Mouse (Mus musculus): Measurements from ENCODE around the gene Dimt1. TPM values are rescaled to one million over a fixed set of nuclear protein-coding genes. Genes with fewer than 3 reads are reported as not detected.
A peak's percentile ranks its signal among the peaks of the same experiment; 100 is the strongest.

The Dimt1 gene
- polyA plus RNA-seq, 1 experiment from 2014 or later: 28.8 TPM

GRCm38 (mm10) chr13:106936256-106937137, 10.4 kb upstream of the Dimt1 start, which contains the start of gene Ipo11:
Ipo11 (minus strand) TSS chr13:106936958.
- under 1% methylated on average over 84 of the region's 84 CpGs for WGBS
- ATAC-seq (ENCODE audit: extremely low read depth, insufficient number of reproducible peaks, low FRiP score, low TSS enrichment): peak; percentile 89
- peak within 1 kb of the TSS; percentile 89 for H3K4me3 ChIP-seq

DNA sequence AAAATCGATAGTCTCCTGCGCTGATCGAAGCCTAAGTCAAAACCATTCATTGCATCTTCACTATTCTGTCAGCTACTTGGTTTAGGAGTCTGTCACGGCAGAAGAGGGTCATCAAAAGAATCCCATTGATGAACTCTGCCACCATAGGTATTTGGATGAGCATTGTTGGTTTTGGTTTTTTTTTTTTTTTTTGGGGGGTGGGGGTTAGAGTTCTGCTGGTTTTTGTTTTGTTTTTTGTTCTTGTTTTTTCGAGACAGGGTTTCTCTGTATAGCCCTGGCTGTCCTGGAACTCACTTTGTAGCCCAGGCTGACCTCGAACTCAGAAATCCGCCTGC, 9.8 kb upstream of the Dimt1 start:
- peak overlapping the region; percentile 84 for H3K4me2 ChIP-seq
- peak overlapping the region; percentile 94; the same call in 1 of the 2 replicates for H3K9ac ChIP-seq
- no peak overlapping the region for H3K27ac ChIP-seq (replicated peaks)
- ATAC-seq (ENCODE audit: extremely low read depth, insufficient number of reproducible peaks, low FRiP score, low TSS enrichment): no peak
- H3K9me3 ChIP-seq: no peaks in the 10 kb centered on the region; the same call in 1 of the 2 replicates
- H3K27me3 ChIP-seq (replicated peaks): no peaks in the 10 kb centered on the region
- peak overlapping the region; percentile 89 for H3K4me3 ChIP-seq
- WGBS: 26% methylated on average over 7 of the region's 7 CpGs
- H3K36me3 ChIP-seq: no peaks in the 10 kb centered on the region
- peaks cover 21% of the 10 kb centered on the region for H3K4me1 ChIP-seq

More at GRCm38 (mm10) chr13:106936256-106937137, 10.4 kb upstream of the Dimt1 start, which contains the start of gene Ipo11:
- H3K27ac ChIP-seq (replicated peaks): peak within 1 kb of the TSS; percentile 89
- peak within 1 kb of the TSS; percentile 94 for H3K9ac ChIP-seq
- no peaks in the 10 kb centered on the region for H3K27me3 ChIP-seq (replicated peaks)
- H3K9me3 ChIP-seq: no peaks in the 10 kb centered on the region; the same call in 1 of the 2 replicates
- H3K4me1 ChIP-seq: peaks cover 21% of the 10 kb centered on the region
- H3K36me3 ChIP-seq: no peaks in the 10 kb centered on the region
- peak within 1 kb of the TSS; percentile 84 for H3K4me2 ChIP-seq

DNA sequence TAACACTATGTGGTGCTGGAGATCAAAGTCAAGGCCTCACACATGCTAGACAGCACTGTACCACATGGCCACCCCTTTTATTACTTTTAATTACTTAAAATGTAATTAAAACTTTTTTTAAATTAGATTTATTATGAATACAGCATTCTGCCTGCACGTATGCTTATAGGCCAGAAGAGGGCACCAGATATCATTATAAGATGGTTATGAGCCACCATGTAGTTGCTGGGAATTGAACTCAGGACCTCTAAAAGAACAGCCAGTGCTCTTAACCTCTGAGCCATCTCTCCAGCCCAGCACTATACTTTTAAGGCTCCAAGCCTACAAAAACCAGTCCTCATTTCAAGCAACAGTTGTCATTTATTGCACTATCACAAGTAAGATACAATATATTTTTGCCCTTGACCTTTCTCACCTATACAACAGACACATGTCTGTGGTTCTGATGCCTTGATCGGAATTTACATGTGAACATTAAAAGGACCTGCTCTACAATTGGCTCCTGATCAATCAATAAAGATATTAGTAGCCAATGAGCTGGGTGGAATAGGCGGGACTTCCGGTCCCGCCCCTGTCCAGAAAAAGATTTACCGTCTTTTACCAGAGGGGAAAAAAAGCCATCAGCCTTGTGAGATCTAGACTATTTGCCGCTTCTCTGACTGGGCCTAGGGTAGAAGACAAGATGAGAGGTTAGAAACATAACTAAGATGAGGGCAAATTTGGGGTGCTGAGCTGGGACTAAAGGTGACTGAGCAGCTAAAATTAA, 5.5 kb upstream of the Dimt1 start:
- Histone ChIP-seq H3K4me3 (no peak overlapping the region; the same call in 1 of the 2 replicates), H3K4me2 (peak overlapping the region; percentile 40), H3K9me3 (no peaks in the 10 kb centered on the region; the same call in 1 of the 2 replicates), H3K27me3 (replicated peaks) (no peaks in the 10 kb centered on the region), H3K4me1 (peaks cover 4% of the 10 kb centered on the region; the same call in 1 of the 2 replicates), H3K9ac (no peak overlapping the region), H3K27ac (replicated peaks) (no peak overlapping the region), H3K36me3 (no peaks in the 10 kb centered on the region)
- 19% methylated on average over 7 of the region's 7 CpGs for WGBS
- no peak for ATAC-seq (ENCODE audit: extremely low read depth, insufficient number of reproducible peaks, low FRiP score, low TSS enrichment)

DNA sequence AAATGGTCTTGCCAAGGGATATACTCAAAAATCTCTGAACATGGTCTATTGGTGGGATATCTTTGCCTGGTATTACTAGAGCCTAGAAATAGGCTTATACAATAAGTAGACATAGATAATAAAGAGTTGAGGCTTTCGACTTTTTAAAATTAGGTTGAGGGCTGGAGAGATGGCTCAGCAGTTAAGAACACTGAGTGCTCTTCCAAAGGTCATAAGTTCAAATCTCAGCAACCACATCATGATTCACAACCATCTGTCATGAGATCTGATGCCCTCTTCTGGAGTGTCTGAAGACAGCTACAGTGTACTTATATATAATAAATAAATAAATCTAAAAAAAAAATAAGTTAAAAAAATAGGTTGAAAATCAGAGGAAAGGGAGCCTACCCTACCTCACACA, 4.2 kb upstream of the Dimt1 start:
- no peaks in the 10 kb centered on the region; the same call in 1 of the 2 replicates for H3K9me3 ChIP-seq
- H3K27ac ChIP-seq (replicated peaks): no peak overlapping the region
- H3K27me3 ChIP-seq (replicated peaks): no peaks in the 10 kb centered on the region
- peaks cover 3% of the 10 kb centered on the region for H3K4me1 ChIP-seq
- H3K4me2 ChIP-seq: no peak overlapping the region
- H3K36me3 ChIP-seq: no peaks in the 10 kb centered on the region
- WGBS: 76% methylated on average over 1 of the region's 1 CpGs
- no peak overlapping the region for H3K4me3 ChIP-seq
- no peak overlapping the region for H3K9ac ChIP-seq
- ATAC-seq (ENCODE audit: extremely low read depth, insufficient number of reproducible peaks, low FRiP score, low TSS enrichment): no peak

DNA sequence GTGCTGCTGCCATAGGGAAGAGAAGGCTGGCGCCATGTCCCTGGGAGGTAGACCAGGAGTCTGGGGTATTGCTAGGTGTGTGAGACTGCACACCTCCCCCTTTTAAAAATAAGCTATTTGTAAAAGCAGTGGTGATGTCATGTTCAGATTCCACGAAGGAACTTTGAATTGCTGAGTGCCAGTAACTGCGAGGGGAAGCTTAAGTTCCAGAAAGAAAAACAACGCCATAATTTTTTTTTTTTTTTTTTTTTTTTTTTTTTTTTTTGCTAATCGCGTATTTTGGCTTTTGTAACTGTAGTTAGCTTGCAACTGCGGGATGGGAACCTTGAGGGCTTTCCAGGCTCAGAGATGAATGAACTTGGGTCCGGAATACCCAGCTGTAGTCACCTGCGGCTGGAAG, 1.4 kb upstream of the Dimt1 start:
- Histone ChIP-seq H3K4me1 (peaks cover 17% of the 10 kb centered on the region), H3K4me2 (no peak overlapping the region), H3K9ac (no peak overlapping the region), H3K4me3 (no peak overlapping the region), H3K27ac (replicated peaks) (no peak overlapping the region), H3K27me3 (replicated peaks) (no peaks in the 10 kb centered on the region), H3K9me3 (no peaks in the 10 kb centered on the region; the same call in 1 of the 2 replicates), H3K36me3 (peaks cover 16% of the 10 kb centered on the region)
- ATAC-seq (ENCODE audit: extremely low read depth, insufficient number of reproducible peaks, low FRiP score, low TSS enrichment): no peak
- WGBS: 83% methylated on average over 9 of the region's 9 CpGs

- H3K4me1 ChIP-seq: peaks cover 17% of the 10 kb centered on the region
- ATAC-seq (ENCODE audit: extremely low read depth, insufficient number of reproducible peaks, low FRiP score, low TSS enrichment): no peak
- peaks cover 37% of the 10 kb centered on the region for H3K36me3 ChIP-seq
- H3K4me3 ChIP-seq: peak overlapping the region; percentile 82
- peak overlapping the region; percentile 80 for H3K4me2 ChIP-seq
- no peaks in the 10 kb centered on the region for H3K27me3 ChIP-seq (replicated peaks)
- 4% methylated on average over 6 of the region's 6 CpGs for WGBS
- peak overlapping the region; percentile 86; the same call in 1 of the 2 replicates for H3K27ac ChIP-seq (replicated peaks)
- peak overlapping the region; percentile 91 for H3K9ac ChIP-seq
- no peaks in the 10 kb centered on the region for H3K9me3 ChIP-seq
Observed at GRCm38 (mm10) chr13:106947583-106947982, 656 bp downstream of the Dimt1 start.

GRCm38 (mm10) chr13:106954880-106955279, 8.0 kb downstream of the Dimt1 start:
- peak overlapping the region; percentile 59; the same call in 1 of the 2 replicates for H3K9ac ChIP-seq
- H3K4me3 ChIP-seq: no peak overlapping the region
- ATAC-seq (ENCODE audit: extremely low read depth, insufficient number of reproducible peaks, low FRiP score, low TSS enrichment): no peak
- H3K9me3 ChIP-seq: no peaks in the 10 kb centered on the region
- peak overlapping the region; percentile 83 for H3K27ac ChIP-seq (replicated peaks)
- peaks cover 79% of the 10 kb centered on the region for H3K36me3 ChIP-seq
- H3K27me3 ChIP-seq (replicated peaks): no peaks in the 10 kb centered on the region
- no peak overlapping the region for H3K4me2 ChIP-seq
- 69% methylated on average over 3 of the region's 3 CpGs for WGBS
- H3K4me1 ChIP-seq: peaks cover 8% of the 10 kb centered on the region

DNA sequence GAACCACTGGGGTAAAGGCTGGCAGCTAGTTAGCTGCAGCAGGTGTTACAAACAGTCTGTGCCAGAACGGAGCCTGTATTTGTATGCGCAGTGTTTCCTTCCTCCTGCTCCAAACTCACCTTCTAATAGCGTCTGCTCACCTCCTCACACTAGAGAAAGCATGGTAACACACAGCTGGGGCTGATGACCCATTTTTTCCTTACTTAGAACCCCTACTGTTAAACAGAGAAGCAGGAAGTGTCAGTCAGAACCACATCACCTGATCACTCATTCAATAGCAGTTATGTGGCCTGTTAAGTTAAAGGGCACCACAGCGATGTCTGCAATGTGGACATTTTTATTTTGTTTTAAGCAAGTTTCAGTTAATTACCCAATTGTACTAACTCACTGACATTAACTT, 10.6 kb downstream of the Dimt1 start:
- Histone ChIP-seq H3K27ac (replicated peaks) (no peak overlapping the region), H3K4me2 (no peak overlapping the region), H3K4me3 (no peak overlapping the region), H3K9me3 (no peaks in the 10 kb centered on the region), H3K36me3 (peaks cover 74% of the 10 kb centered on the region), H3K4me1 (peaks cover 8% of the 10 kb centered on the region), H3K9ac (no peak overlapping the region), H3K27me3 (replicated peaks) (no peaks in the 10 kb centered on the region)
- 81% methylated on average over 4 of the region's 4 CpGs for WGBS
- no peak for ATAC-seq (ENCODE audit: extremely low read depth, insufficient number of reproducible peaks, low FRiP score, low TSS enrichment)

GRCm38 (mm10) chr13:106958286-106958685, 11.4 kb downstream of the Dimt1 start:
- Histone ChIP-seq H3K4me1 (peaks cover 8% of the 10 kb centered on the region), H3K27me3 (replicated peaks) (no peaks in the 10 kb centered on the region), H3K27ac (replicated peaks) (no peak overlapping the region), H3K4me3 (no peak overlapping the region), H3K36me3 (peaks cover 74% of the 10 kb centered on the region), H3K4me2 (no peak overlapping the region), H3K9ac (no peak overlapping the region), H3K9me3 (no peaks in the 10 kb centered on the region)
- WGBS: 86% methylated on average over 3 of the region's 3 CpGs
- no peak for ATAC-seq (ENCODE audit: extremely low read depth, insufficient number of reproducible peaks, low FRiP score, low TSS enrichment)

DNA sequence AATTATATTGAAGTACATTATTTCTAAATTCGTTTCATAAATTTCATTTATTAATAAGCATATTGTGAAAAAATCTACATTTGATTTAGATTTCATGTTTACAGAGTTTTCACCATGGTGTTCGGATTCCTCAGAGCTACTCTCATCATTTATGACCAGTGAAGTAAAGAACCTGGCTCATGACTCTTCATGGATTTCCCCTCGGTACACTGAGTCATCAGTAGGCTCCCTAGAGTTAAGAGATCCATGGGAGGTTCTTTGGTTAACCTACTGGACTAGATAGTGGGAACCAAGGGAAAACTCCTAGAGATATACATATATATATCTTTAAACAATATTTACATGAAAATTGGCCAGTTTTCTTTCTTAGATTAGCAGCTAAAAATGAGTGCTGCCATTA, 13.6 kb downstream of the Dimt1 start:
- WGBS: 82% methylated on average over 3 of the region's 3 CpGs
- H3K36me3 ChIP-seq: peaks cover 71% of the 10 kb centered on the region

DNA sequence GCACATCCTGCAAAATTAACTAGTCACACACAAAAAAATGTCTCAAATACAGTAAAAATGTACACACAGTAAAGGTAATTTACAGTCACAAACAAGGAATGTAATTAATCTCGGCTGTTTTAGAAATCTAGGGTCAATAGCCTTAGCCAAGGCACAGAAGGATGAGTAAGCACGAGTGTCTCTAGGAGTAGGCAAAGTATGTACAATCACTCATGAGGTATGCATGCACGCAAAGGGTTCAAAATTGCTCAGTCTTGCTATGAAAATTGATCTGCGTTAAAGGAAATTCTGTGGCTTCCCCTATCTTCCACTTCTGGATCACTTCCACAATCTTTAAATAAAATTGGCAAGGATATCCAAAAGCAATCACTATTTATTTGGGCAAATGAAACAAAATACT, 14.6 kb downstream of the Dimt1 start:
- H3K4me2 ChIP-seq: no peak overlapping the region
- 89% methylated on average over 4 of the region's 4 CpGs for WGBS
- H3K9me3 ChIP-seq: no peaks in the 10 kb centered on the region
- H3K36me3 ChIP-seq: peaks cover 65% of the 10 kb centered on the region
- peaks cover 2% of the 10 kb centered on the region; the same call in 1 of the 2 replicates for H3K4me1 ChIP-seq
- no peaks in the 10 kb centered on the region for H3K27me3 ChIP-seq (replicated peaks)
- ATAC-seq (ENCODE audit: extremely low read depth, insufficient number of reproducible peaks, low FRiP score, low TSS enrichment): no peak
- no peak overlapping the region for H3K9ac ChIP-seq
- H3K27ac ChIP-seq (replicated peaks): no peak overlapping the region
- H3K4me3 ChIP-seq: no peak overlapping the region

More for the DNA sequence above, 13.6 kb downstream of the Dimt1 start:
- Histone ChIP-seq H3K27ac (replicated peaks) (no peak overlapping the region), H3K4me3 (no peak overlapping the region), H3K27me3 (replicated peaks) (no peaks in the 10 kb centered on the region), H3K4me1 (no peaks in the 10 kb centered on the region), H3K9ac (no peak overlapping the region), H3K4me2 (no peak overlapping the region), H3K9me3 (no peaks in the 10 kb centered on the region)
- no peak for ATAC-seq (ENCODE audit: extremely low read depth, insufficient number of reproducible peaks, low FRiP score, low TSS enrichment)
